Mouse (Mus musculus): ENCODE measurements around the gene Bckdha.

GRCm38 (mm10) chr7:25620751-25621150 is 38.0 kb downstream of the Bckdha start:
- no peak for TF ChIP-seq CTCF (IDR thresholded peaks at IDR 0.05; ENCODE audit: insufficient read depth, low read depth, low read length)
- no peak for TF ChIP-seq POLR2A (IDR thresholded peaks at IDR 0.05; ENCODE audit: insufficient read depth, low read depth, low read length)

All from olfactory bulb, adult 2 months (tissue).